Mouse (Mus musculus) frontal cortex, adult (tissue): ENCODE results near the gene Rcc2.

Source experiments
- ATAC-seq: cut with Nextera tagmentation; 2 replicates; pipeline ENCODE4 v1.9.2; 2017; ENCODE audit warnings: mild to moderate bottlenecking, moderate library complexity, mixed read lengths; ENCODE audit not compliant: low TSS enrichment

The Rcc2 gene

GRCm38 (mm10) chr4:140709617-140710016 lies 9.3 kb downstream of the Rcc2 start:
- ATAC-seq = no peak

- no peak for ATAC-seq
Observed at GRCm38 (mm10) chr4:140710781-140711180, 10.4 kb downstream of the Rcc2 start.

GRCm38 (mm10) chr4:140711360-140711759 lies 11.0 kb downstream of the Rcc2 start:
- ATAC-seq = no peak

GRCm38 (mm10) chr4:140713480-140714365 lies 13.4 kb downstream of the Rcc2 start:
- ATAC-seq = peak; percentile 97

- no peak for ATAC-seq
Observed at GRCm38 (mm10) chr4:140714586-140714985, 14.2 kb downstream of the Rcc2 start.

- ATAC-seq = no peak
Observed at GRCm38 (mm10) chr4:140716994-140717393, 16.7 kb downstream of the Rcc2 start.

GRCm38 (mm10) chr4:140718436-140718835 lies 18.1 kb downstream of the Rcc2 start:
- ATAC-seq = no peak

- ATAC-seq = no peak
Observed at GRCm38 (mm10) chr4:140720091-140720490, 19.8 kb downstream of the Rcc2 start.

- ATAC-seq = no peak
Observed at GRCm38 (mm10) chr4:140721968-140722490, 21.7 kb downstream of the Rcc2 start.

- no peak for ATAC-seq
Observed at GRCm38 (mm10) chr4:140722710-140723109, 22.4 kb downstream of the Rcc2 start.

GRCm38 (mm10) chr4:140723192-140723591 lies 22.9 kb downstream of the Rcc2 start:
- no peak for ATAC-seq

- no peak for ATAC-seq
Observed at GRCm38 (mm10) chr4:140723801-140724200, 23.5 kb downstream of the Rcc2 start.

GRCm38 (mm10) chr4:140724739-140725138 lies 24.4 kb downstream of the Rcc2 start:
- peak; percentile 94 for ATAC-seq

- no peak for ATAC-seq
Observed at GRCm38 (mm10) chr4:140726907-140727306, 26.6 kb downstream of the Rcc2 start.

GRCm38 (mm10) chr4:140731654-140732053 lies 31.3 kb downstream of the Rcc2 start:
- no peak for ATAC-seq

GRCm38 (mm10) chr4:140732871-140733270 lies 32.5 kb downstream of the Rcc2 start:
- ATAC-seq = no peak

- no peak for ATAC-seq
Observed at GRCm38 (mm10) chr4:140740655-140741054, 40.3 kb downstream of the Rcc2 start.

GRCm38 (mm10) chr4:140741401-140741800 lies 41.1 kb downstream of the Rcc2 start:
- ATAC-seq = peak; percentile 81; the same call in 1 of the 2 replicates

- no peak for ATAC-seq
Observed at GRCm38 (mm10) chr4:140742543-140742942, 42.2 kb downstream of the Rcc2 start, which contains the start of gene Padi6. TSS of gene Padi6 (minus strand) at chr4:140742643.

- ATAC-seq = no peak
Observed at GRCm38 (mm10) chr4:140743086-140743485, 42.7 kb downstream of the Rcc2 start.

- ATAC-seq = peak; percentile 70; the same call in 1 of the 2 replicates
Observed at GRCm38 (mm10) chr4:140744654-140745053, 44.3 kb downstream of the Rcc2 start.

- ATAC-seq = no peak
Observed at GRCm38 (mm10) chr4:140747978-140748377, 47.6 kb downstream of the Rcc2 start.

GRCm38 (mm10) chr4:140750328-140750727 lies 50.0 kb downstream of the Rcc2 start:
- no peak for ATAC-seq
